Mouse (Mus musculus) bone marrow macrophage, adult 2 months (primary cell): ENCODE results near the gene Gm42715.

Experiments used
- CTCF ChIP-seq: IDR thresholded peaks from 2 replicates; pipeline ENCODE4 v1.5.1; 2012; ENCODE audit warnings: low read depth, mild to moderate bottlenecking, low read length, moderate library complexity
- POLR2A ChIP-seq: IDR thresholded peaks from 2 replicates; pipeline ENCODE4 v1.6.1; 2012; ENCODE audit warnings: mild to moderate bottlenecking, low read depth, low read length, borderline replicate concordance

DNA sequence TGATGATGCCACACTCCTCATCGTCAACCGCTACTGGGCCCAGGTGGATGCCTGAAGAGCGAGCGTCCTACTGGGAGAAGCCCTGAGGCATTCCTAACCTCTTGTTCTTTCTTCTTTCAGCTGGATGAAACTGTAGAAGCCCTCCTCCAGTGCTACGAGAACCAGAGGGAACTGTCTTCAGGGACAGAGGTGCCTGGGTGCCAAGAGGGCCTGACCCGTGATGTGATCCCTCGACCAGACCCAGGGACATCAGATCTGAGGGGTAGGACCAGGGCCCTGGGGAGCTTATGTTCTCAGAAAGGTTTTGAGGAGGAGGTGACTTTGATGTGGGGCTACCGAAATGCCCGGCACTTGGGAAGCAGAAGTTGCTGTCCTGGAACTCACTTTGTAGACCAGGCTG, 70.3 kb downstream of the Gm42715 start:
- no peak for TF ChIP-seq CTCF
- TF ChIP-seq POLR2A = no peak
